Mouse (Mus musculus) myocyte (in vitro differentiated cells): ENCODE measurements at regions not wholly inside any gene's neighbourhood (a gene's known extent, or its start where the extent isn't known, plus 50 kb on each side); places are given as distances from the start of the nearest gene placed in this dataset.

Experiments
- CEBPB ChIP-seq: IDR thresholded peaks from 2 replicates; pipeline ENCODE4 v1.6.1; 2011; ENCODE audit warnings: mild to moderate bottlenecking, moderate library complexity; ENCODE audit not compliant: poor library complexity, insufficient read depth, severe bottlenecking
- E2F4 ChIP-seq: IDR thresholded peaks from one replicate; pipeline ENCODE4 v1.6.1; 2011; ENCODE audit warnings: mild to moderate bottlenecking, control low read depth, moderate library complexity; ENCODE audit not compliant: insufficient read depth
- MAX ChIP-seq: IDR thresholded peaks from one replicate; pipeline ENCODE4 v1.6.1; 2011; ENCODE audit warnings: low read depth, mild to moderate bottlenecking, control low read depth
- MYOD1 ChIP-seq, 3 experiments: IDR thresholded peaks; one replicate each; pipeline ENCODE4 v1.6.1; 2011; ENCODE audit warnings: control low read depth in 2 of 3, low read depth in 2 of 3, mild to moderate bottlenecking in 2 of 3, moderate library complexity in 1 of 3; ENCODE audit not compliant: insufficient read length in 2 of 3, control insufficient read depth in 1 of 3
- MYOG ChIP-seq, 3 experiments: IDR thresholded peaks; one replicate each; pipeline ENCODE4 v1.6.1; 2011; ENCODE audit warnings: control low read depth in 2 of 3, low read depth in 2 of 3, mild to moderate bottlenecking in 2 of 3; ENCODE audit not compliant: insufficient read length in 2 of 3, control insufficient read depth in 1 of 3, insufficient read depth in 1 of 3
- POLR2A ChIP-seq: IDR thresholded peaks from one replicate; pipeline ENCODE4 v1.6.1; 2011; ENCODE audit warnings: low read depth, mild to moderate bottlenecking, control low read depth, moderate library complexity; ENCODE audit not compliant: insufficient read length
- POLR2AphosphoS2 ChIP-seq: IDR thresholded peaks from one replicate; pipeline ENCODE4 v1.6.1; 2011; ENCODE audit warnings: low read depth, control low read depth; ENCODE audit not compliant: insufficient read length
- TCF12 ChIP-seq: IDR thresholded peaks from one replicate; pipeline ENCODE4 v1.6.1; 2011; ENCODE audit warnings: mild to moderate bottlenecking, control low read depth; ENCODE audit not compliant: poor library complexity, insufficient read depth, severe bottlenecking
- USF1 ChIP-seq: IDR thresholded peaks from one replicate; pipeline ENCODE4 v1.6.1; 2011; ENCODE audit warnings: low read depth, mild to moderate bottlenecking, control low read depth, moderate library complexity

GRCm38 (mm10) chr13:44399831-44400321 lies 329.4 kb upstream of the Jarid2 start:
- TF ChIP-seq POLR2AphosphoS2: no peak
- no peak for TF ChIP-seq E2F4
- no peak for TF ChIP-seq MAX
- TF ChIP-seq POLR2A: no peak
- TF ChIP-seq MYOD1 (IDR thresholded peaks at IDR 0.05; ENCODE audit: control insufficient read depth in 1 of 3, insufficient read length in 2 of 3, low read depth in 2 of 3): no peak
- no peak for TF ChIP-seq USF1
- no peak for TF ChIP-seq CEBPB
- TF ChIP-seq TCF12: no peak
- TF ChIP-seq MYOG (IDR thresholded peaks at IDR 0.05; ENCODE audit: control insufficient read depth in 1 of 3, insufficient read depth in 1 of 3, insufficient read length in 2 of 3, low read depth in 2 of 3): no peak
